Mouse (Mus musculus) hindbrain, postnatal 0 days (tissue): Measurements from ENCODE around the gene Gm45233. TPM values are rescaled to one million over a fixed set of nuclear protein-coding genes. Genes with fewer than 3 reads are reported as not detected.

Experiments used
- ATAC-seq: fragments of 200-750 bp; cut with Nextera tagmentation; 2 replicates; pipeline ENCODE4 v1.8.0; 2017; ENCODE audit warnings: mild to moderate bottlenecking, moderate TSS enrichment, moderate library complexity
- DNase-seq: peaks from one replicate; pipeline ENCODE4 v3.0.0-alpha.2; 2015; ENCODE audit warnings: low spot score
- H3K27ac ChIP-seq: fragments of 300-500 bp; sonication (generic); 2 replicates; pipeline ENCODE4 v1.5.1; 2014; ENCODE audit warnings: mild to moderate bottlenecking
- H3K27me3 ChIP-seq: fragments of 300-500 bp; sonication (generic); 2 replicates; pipeline ENCODE4 v1.6.1; 2014; ENCODE audit warnings: low read length, mixed read lengths; ENCODE audit not compliant: insufficient read depth
- H3K36me3 ChIP-seq: fragments of 300-500 bp; sonication (generic); 2 replicates; pipeline ENCODE4 v1.6.1; 2014; ENCODE audit warnings: low read length, mixed read lengths; ENCODE audit not compliant: insufficient read depth
- H3K4me1 ChIP-seq: fragments of 300-500 bp; sonication (generic); 2 replicates; pipeline ENCODE4 v1.6.1; 2014; ENCODE audit warnings: antibody characterized with exemption, low read length, mixed read lengths; ENCODE audit not compliant: insufficient read depth
- H3K4me2 ChIP-seq: fragments of 300-500 bp; sonication (generic); 2 replicates; pipeline ENCODE4 v1.6.1; 2014; ENCODE audit warnings: low read depth, mild to moderate bottlenecking, low read length, moderate library complexity, mixed read lengths
- H3K4me3 ChIP-seq: fragments of 300-500 bp; sonication (generic); 2 replicates; pipeline ENCODE4 v1.5.1; 2014; ENCODE audit warnings: low read length
- H3K9ac ChIP-seq: fragments of 300-500 bp; sonication (generic); replicated peaks from 2 replicates; pipeline ENCODE4 v1.6.1; 2014; ENCODE audit warnings: mild to moderate bottlenecking, low read length, moderate library complexity, mixed read lengths
- H3K9me3 ChIP-seq: fragments of 300-500 bp; sonication (generic); 2 replicates; pipeline ENCODE4 v1.6.1; 2016; ENCODE audit warnings: low read length, mixed read lengths
- CTCF ChIP-seq: IDR thresholded peaks from 2 replicates; pipeline ENCODE4 v1.5.1; 2016; ENCODE audit warnings: antibody characterized with exemption, control low read depth, low read depth
- WGBS: fragments of 180-500 bp; shearing (Covaris S2); extraction: QIAGEN DNeasy Blood & Tissue Kit; methylation state at CpG from one replicate; pipeline ENCODE4 v1.1.7; 2014; 5-methylcytosine and 5-hydroxymethylcytosine counted together
- polyA plus RNA-seq: library from polyadenylated mRNA; unstranded; fragments of >200 nt; fragmentation: Nextera tagmentation; extraction: Ambion mirVana; gene quantifications from 2 replicates; pipeline ENCODE4 v1.2.1, GENCODE M21; 2015
- total RNA-seq: library from RNA; depleted of rRNA; stranded (reverse); fragments of >200 nt; gene quantifications from 2 replicates; pipeline ENCODE4 v1.2.3, GENCODE M21; 2014

Gm45233 gene
- total and polyA plus RNA-seq, 2 experiments from 2014 or later: 0.43 to 2.6 TPM

DNA sequence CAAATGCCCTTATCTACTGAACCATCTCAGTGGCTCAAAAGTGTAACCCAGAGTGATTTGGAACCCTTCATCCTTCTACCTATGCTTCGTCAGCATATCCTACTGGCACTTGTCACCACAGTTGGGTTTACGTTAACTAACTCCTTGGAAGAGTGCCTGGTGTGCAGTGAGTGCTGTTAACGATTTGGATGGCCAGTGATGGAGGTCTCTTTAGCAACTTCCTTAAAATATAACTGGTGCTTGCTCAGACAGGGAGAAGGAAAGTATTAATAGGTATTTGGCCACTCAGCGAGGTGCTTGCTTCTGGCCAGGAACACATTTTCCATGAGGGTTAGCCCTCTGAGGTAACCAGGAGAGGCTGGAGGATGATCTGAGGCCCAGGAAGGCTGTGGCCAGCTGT lies 3.9 kb downstream of the Gm45233 start:
- WGBS: 87% methylated on average over 4 of the region's 4 CpGs
- Histone ChIP-seq H3K4me1 (peaks cover 11% of the 10 kb centered on the region; the same call in 1 of the 2 replicates), H3K4me2 (no peak overlapping the region), H3K9me3 (no peaks in the 10 kb centered on the region), H3K4me3 (no peak overlapping the region), H3K36me3 (no peaks in the 10 kb centered on the region), H3K27ac (no peak overlapping the region), H3K27me3 (no peaks in the 10 kb centered on the region), H3K9ac (no peak overlapping the region)
- TF ChIP-seq CTCF: no peak
- ATAC-seq: no peak
- DNase-seq: no peak

DNA sequence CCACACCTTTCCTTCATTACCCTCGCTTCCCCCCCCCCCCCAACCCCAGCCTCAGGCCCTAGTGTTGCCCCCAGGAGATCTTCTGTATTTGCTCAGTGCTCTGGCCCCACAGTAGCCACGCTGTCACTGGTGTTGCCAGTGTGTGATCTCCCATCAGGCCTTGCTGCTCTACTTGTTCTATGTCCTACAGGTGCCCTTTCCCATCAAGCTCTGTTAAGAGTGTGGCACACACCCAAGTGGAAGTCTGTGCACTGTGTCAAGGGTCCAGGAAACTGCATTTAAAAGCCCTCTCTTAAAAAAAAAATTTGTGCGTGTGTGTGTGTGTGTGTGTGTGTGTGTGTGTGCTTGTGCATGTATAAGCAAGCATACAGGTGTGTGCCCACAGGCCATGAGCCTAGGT lies 4.3 kb downstream of the Gm45233 start:
- no peak for ATAC-seq
- peaks cover 11% of the 10 kb centered on the region; the same call in 1 of the 2 replicates for H3K4me1 ChIP-seq
- 95% methylated on average over 2 of the region's 3 CpGs for WGBS
- H3K9ac ChIP-seq: no peak overlapping the region
- TF ChIP-seq CTCF: no peak
- peaks cover 1% of the 10 kb centered on the region; the same call in 1 of the 2 replicates for H3K36me3 ChIP-seq
- H3K9me3 ChIP-seq: no peaks in the 10 kb centered on the region
- no peak for DNase-seq
- H3K27me3 ChIP-seq: no peaks in the 10 kb centered on the region
- no peak overlapping the region for H3K4me3 ChIP-seq
- H3K27ac ChIP-seq: no peak overlapping the region
- no peak overlapping the region for H3K4me2 ChIP-seq

DNA sequence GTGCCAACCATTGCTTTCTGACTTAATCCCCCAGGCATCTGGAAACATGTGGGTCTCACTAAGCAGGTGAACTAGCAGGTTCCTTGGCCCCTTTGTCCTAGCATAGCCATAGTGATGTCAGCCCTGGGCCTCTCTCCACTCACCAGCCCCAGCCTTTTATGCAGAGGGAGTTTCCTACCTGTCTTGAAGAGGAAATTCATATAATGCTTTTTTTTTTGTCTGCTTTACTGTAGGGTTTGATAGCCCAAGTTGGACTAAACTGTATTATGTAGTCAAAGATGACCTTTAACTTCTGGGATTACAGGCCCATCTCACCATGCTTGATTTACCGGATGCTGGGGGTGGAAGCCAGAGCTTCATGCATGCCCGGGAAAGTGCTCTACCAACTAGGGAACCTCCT lies 5.9 kb downstream of the Gm45233 start:
- 98% methylated on average over 2 of the region's 2 CpGs for WGBS
- DNase-seq (no peak), ATAC-seq (no peak)
- H3K4me1 ChIP-seq: peaks cover 3% of the 10 kb centered on the region; the same call in 1 of the 2 replicates
- no peak overlapping the region for H3K4me3 ChIP-seq
- TF ChIP-seq CTCF: no peak
- no peaks in the 10 kb centered on the region for H3K9me3 ChIP-seq
- H3K9ac ChIP-seq: no peak overlapping the region
- peaks cover 13% of the 10 kb centered on the region; the same call in 1 of the 2 replicates for H3K36me3 ChIP-seq
- no peaks in the 10 kb centered on the region for H3K27me3 ChIP-seq
- H3K27ac ChIP-seq: no peak overlapping the region
- H3K4me2 ChIP-seq: no peak overlapping the region

DNA sequence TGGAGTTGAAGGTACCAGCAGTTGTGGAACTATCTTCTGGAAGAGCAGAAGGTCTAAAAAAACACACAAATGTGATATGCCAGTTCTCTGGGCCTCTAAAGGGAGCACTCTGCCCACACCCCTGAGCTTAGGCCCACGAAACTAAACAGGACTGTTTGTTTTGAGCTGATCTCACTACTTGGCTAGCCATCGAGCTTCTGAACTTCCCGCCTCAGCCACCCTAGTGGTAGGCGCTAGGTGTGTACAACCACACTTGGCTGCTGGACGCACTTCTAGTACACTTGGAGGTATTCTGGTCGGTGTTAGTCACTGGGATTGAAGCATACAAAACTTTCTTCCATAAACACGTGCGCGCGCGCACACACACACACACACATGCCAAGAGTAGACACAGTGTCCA lies 7.8 kb downstream of the Gm45233 start:
- Histone ChIP-seq H3K4me3 (no peak overlapping the region), H3K27me3 (no peaks in the 10 kb centered on the region), H3K36me3 (peaks cover 21% of the 10 kb centered on the region; the same call in 1 of the 2 replicates), H3K4me2 (no peak overlapping the region), H3K9ac (no peak overlapping the region), H3K9me3 (no peaks in the 10 kb centered on the region), H3K4me1 (no peaks in the 10 kb centered on the region), H3K27ac (no peak overlapping the region)
- DNase-seq: no peak
- ATAC-seq: no peak
- TF ChIP-seq CTCF: no peak
- 95% methylated on average over 11 of the region's 11 CpGs for WGBS

DNA sequence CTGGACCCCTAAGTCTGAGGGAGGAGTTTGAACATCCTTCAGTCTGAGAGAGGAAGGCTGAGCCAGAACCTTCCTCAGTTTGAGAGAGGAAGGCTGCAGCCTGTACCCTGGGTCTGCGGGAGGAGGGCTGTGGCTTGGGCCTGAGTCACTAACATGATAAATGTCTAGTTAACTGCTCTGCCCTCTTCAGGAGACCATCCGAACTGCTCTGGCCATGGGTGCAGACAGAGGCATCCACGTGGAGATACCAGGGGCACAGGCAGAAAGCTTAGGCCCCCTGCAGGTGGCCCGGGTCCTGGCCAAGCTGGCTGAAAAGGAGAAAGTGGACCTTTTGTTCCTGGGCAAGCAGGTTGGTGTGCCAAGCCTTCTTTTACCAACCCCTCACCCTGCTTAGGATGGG lies 8.7 kb downstream of the Gm45233 start:
- H3K27me3 ChIP-seq: no peaks in the 10 kb centered on the region
- peak; percentile 37; the same call in 1 of the 2 replicates for ATAC-seq
- peak; percentile 48 for TF ChIP-seq CTCF
- no peak overlapping the region for H3K9ac ChIP-seq
- no peak overlapping the region for H3K27ac ChIP-seq
- H3K9me3 ChIP-seq: no peaks in the 10 kb centered on the region
- no peak overlapping the region for H3K4me2 ChIP-seq
- peaks cover 22% of the 10 kb centered on the region; the same call in 1 of the 2 replicates for H3K36me3 ChIP-seq
- no peaks in the 10 kb centered on the region for H3K4me1 ChIP-seq
- 34% methylated on average over 4 of the region's 4 CpGs for WGBS
- H3K4me3 ChIP-seq: no peak overlapping the region
- DNase-seq: peak; percentile 7

DNA sequence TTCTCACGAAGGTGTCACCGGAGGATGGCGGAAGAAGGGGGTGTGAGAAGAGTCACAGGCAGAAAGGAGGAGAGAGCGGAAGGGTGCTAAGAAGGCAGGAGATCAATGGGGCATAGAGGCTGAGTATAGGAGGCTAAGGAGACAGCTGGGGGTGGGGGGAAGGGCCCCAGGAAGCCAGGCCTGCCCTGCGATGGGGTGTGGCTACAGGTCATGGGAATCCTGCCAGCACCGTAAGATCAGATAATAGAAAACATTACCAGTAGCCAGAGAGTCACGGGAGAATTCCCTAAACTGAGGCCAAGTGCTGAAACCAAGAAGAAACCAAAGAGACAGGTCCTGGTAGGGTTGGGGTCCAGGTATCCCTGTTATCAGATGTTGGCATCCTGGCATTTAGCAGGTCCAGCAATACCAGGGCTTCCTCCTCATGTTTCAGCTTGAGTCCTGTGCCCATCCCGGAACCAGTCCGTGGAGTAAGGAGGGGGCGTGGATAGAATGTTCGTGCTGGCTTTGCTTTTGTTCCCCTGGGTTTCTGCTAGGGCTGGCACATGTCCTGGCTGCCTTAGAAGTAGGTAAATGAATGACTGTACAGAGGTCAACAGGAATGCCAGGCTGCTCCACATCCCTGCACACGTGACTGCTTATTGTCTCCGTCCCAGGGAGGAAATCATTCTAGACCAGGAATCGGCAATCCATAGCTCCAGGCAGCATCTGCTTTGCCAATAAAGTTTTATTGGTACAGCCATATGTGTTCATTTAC lies 9.8 kb downstream of the Gm45233 start:
- peaks cover 22% of the 10 kb centered on the region; the same call in 1 of the 2 replicates for H3K36me3 ChIP-seq
- WGBS: 85% methylated on average over 14 of the region's 14 CpGs
- no peak overlapping the region for H3K4me3 ChIP-seq
- no peak overlapping the region for H3K4me2 ChIP-seq
- H3K27ac ChIP-seq: no peak overlapping the region
- H3K9me3 ChIP-seq: no peaks in the 10 kb centered on the region
- ATAC-seq (no peak), DNase-seq (no peak)
- no peaks in the 10 kb centered on the region for H3K4me1 ChIP-seq
- no peaks in the 10 kb centered on the region for H3K27me3 ChIP-seq
- no peak overlapping the region for H3K9ac ChIP-seq
- no peak for TF ChIP-seq CTCF

DNA sequence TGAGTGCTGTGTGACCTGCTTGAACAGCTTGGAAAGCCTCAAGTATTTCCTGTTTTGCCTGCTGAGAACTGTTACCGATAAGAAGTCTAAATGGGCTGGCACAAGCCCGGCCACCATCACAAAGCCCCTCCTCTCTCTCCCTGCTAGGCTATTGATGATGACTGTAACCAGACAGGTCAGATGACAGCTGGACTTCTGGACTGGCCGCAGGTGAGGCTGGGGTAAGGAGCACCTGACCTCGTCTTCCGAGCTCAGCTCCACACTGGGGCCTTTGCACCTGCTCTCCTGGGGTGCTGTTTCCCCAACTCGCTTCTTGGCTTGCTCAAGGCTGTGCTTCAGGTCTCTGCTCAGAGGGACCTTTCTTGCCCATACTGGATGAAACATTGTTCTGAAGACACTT lies 10.4 kb downstream of the Gm45233 start:
- H3K9ac ChIP-seq: no peak overlapping the region
- no peaks in the 10 kb centered on the region for H3K9me3 ChIP-seq
- H3K4me1 ChIP-seq: no peaks in the 10 kb centered on the region
- no peak for DNase-seq
- ATAC-seq: no peak
- no peaks in the 10 kb centered on the region for H3K27me3 ChIP-seq
- no peak for TF ChIP-seq CTCF
- no peak overlapping the region for H3K27ac ChIP-seq
- peaks cover 22% of the 10 kb centered on the region; the same call in 1 of the 2 replicates for H3K36me3 ChIP-seq
- WGBS: 93% methylated on average over 6 of the region's 6 CpGs
- H3K4me3 ChIP-seq: no peak overlapping the region
- H3K4me2 ChIP-seq: no peak overlapping the region
